Mouse (Mus musculus): ENCODE measurements around the gene Tcaf2.
A peak's percentile ranks its signal among the peaks of the same experiment; 100 is the strongest.

The Tcaf2 gene

DNA sequence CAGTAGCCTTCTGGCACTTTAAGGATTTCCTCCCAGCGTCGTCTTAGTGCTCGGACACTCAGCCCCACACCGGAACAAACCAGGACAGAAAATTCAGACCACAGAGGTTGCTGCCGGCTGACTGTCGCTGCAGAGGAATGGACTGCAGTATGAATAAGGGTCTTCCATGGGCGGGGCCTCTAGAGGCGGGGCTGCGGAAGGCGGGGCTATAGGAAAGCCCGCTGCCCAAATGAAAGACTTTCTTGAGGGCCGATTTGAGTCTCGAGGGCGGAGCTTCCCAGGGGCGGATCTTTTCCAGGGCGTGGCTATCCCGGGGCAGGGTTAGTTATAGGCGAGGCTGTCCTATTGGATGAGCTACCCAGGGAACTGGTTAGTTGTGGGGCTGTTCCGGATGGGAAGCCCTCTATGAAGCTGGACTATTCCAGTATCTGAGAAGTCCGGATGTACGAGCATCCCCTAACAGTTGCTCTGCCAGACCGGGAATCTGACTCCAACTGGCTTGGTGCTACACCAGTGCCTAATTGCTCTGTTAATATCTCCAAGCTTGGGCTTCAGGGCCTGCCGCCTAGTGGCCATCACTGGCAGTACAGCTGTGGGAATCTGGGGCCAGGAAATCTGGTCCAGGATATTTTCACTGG is at the start of gene Tcaf2:
Tcaf2 (minus strand) TSS at position 343 of the 638 bp plus-strand sequence.
- peak; percentile 69 for DNase-seq (ENCODE audit: low spot score)

DNA sequence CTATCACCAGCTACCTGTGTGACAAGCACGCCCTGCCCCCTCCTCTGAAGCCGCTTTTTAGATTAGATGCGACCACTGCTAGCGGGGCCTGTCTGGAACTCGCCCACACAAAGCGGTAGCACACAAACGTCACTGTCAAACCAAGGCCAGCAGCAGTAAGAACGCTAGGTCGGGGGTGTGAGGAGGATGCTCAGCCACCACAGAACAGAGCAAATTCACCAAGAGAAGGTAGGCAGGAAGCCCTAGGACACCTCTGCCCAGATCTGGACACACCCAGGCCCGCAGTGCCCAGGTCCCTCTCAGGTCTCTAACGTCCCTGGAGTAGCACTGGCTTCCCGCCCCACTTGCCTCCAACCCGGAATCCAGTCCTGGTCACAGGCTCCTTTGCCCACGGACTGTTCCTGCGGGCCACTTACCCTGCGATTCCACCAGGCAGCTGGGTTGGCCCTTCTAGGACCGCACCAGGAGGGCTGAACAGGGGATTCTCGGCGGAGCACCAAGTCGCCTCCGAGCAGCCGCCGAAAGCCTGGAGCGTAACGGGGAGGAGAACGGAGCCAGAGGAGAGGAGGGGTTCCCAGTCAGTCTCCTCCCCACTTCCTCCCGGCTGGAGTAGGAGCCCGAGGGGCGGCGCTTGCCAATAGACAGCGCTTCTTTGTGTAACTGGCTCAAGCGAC is 47.6 kb upstream of the Tcaf2 start:
- DNase-seq (ENCODE audit: low spot score) = peak; percentile 85

DNA sequence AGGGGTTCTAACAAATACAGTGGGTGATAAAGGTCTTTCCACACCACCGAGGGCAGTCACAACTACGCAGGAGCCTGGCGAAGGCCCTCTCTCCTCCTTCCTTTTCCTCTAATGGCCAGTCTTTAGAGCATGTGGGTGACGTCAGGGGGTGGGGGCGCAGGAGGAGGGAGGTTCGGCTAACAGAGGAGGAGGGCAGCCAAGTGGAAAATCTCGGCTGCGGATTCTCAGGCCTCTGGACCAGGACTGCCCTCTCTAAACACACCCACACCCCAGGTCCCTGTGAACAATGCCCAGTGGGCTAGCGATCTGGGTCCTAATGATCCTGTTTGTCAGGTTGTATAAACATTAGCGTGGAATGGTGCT is 47.1 kb upstream of the Tcaf2 start:
- peak; percentile 74 for DNase-seq (ENCODE audit: low spot score)

DNA sequence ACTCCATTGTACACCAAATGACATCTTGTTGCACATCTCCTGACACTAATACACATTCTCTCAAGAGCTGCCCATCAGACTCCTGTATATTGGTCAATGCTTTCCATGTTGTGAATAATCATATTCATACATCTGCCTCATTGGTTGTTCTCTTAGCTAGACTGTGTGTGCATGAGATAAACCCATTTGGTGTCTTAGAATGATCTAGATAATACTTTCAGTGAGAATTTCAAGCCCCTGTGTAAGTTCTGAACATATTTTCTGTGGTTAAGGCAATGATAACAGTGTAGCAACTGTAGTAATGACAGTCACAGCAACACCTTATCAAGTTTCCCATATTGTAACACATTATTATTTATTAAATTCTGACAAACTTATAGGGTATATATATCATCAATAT is 44.7 kb upstream of the Tcaf2 start:
- DNase-seq (ENCODE audit: low spot score) = no peak

DNA sequence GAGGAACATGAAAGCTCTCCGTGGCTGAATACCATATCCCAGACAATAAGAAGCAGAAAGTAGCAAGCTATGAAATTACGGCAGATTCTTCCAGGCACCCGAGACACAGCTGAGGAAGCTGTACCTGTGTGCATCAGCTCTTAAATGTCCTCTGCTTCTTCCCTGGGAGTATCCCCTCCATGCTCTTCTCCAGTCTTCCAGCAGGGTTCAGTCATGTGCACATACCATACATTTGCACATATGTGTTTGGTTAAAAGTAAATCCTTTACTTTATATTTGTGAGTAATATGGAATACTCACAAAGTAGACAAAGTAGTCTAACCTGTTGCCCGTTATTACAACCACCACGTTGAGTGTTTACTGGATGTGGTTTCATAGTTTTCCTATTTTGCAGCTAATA is 42.9 kb upstream of the Tcaf2 start:
- DNase-seq (ENCODE audit: low spot score) = no peak

DNA sequence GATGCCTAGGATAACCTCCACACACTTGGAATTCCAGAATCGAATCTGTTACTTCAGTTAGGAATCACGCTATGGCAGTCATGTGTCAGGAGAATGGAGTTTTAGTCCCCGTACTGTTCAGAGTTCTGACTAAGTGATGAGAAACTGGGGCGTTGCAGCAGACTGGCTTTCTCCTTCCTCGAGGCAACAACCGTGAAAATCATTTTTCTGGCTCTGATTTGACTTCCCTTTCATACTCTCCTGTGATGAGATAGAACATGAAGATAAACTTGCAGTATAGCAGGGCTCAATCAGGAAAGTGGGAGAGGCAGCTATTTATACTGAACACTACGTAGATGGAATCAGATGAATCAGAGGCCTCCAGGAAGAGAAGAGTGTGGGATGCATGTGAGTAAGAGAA is 35.0 kb upstream of the Tcaf2 start:
- DNase-seq (ENCODE audit: low spot score) = no peak

DNA sequence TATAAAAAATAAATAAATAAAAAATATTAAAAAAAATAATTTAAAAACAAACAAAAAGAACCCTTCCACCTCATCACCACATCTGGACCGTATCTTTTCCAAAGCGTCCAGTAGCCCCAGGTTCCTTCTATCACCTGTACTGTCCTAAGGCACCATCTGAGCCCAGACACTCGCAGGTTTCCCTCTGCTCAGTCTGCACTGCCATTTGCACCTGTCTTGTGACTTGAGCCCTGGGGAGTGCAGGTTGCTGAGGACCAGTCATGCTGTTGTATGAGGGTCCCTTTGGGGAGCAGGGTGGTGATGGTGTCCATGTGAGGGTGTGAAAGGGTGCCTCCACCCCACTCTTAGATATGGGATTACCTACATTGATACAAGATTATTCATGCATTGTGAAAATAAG is 31.0 kb upstream of the Tcaf2 start:
- DNase-seq (ENCODE audit: low spot score) = no peak

DNA sequence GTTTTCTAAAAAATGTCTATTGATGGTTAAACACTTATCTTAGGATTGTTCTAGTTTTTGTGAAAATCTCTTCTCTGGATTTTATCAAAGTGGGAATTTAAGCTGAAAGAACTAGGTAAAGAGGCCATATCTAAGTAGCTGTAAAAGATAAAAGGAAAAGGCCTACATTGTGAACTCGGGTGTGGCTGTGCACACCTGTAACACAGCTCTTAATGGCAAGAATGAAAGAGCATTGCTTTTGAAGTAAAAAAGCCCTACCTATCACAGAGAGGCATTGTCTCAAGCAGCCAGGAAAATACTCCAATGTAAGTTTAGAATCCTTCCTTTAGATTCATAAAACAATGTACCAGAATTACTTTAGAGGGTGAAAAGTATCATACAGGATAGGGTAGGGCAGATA is 26.7 kb upstream of the Tcaf2 start:
- DNase-seq (ENCODE audit: low spot score) = no peak

DNA sequence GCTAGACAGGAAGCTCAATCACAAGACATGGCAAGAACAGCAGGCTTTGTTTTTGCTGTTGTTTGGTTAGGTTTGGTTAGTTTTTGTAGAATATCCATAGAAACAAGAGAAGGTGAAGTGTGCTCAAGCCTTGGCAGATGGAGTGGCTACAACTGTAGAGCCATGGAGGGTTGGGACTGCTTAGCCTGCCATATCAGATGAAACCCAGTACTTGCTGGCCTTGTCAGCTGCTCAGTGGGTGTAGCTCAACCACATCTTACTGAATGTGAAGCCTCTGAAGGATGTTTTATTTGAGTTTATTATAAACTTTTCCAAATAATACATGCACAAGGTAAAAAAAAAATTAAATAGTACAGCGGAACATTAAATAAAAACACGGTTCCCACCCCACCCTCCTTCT is 22.7 kb upstream of the Tcaf2 start:
- DNase-seq (ENCODE audit: low spot score) = no peak

DNA sequence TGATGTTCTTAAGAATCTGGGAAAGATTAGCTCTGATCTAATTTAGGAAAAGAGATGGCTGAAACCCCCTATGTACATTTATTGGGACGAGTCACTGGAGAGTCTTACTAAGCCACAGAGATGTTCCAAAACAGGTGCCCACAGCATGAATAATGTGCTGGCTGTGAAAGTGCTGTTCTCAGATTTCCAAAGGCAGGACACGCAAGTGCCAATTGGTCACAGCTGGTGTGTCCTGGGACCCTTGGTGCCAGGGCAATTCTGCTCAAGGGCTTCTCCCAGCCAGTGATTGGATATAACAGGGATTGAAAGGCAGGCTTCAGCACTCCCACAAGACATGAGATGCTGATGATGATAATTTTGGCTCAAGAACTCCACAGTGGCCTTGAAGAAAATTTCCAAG is 16.7 kb upstream of the Tcaf2 start:
- no peak for DNase-seq (ENCODE audit: low spot score)

DNA sequence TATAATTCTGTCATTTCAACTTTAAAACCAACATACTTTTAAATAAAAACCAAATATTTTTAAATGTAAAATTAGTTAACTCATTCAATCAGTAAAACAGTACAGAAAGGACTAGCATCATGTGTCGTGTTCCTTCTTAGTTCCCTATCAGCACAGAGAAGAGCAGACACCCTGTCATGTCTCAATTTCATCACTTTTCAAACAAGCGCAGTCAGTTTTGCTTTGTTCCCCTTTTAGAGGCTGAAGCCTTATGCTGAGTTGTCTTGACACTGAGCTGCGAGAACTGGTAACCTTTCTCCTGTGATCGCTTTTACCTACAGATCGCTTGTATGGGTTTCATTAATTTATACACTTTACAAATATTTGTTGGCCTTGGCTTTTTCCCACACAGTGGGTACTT is 10.7 kb downstream of the Tcaf2 start:
- no peak for DNase-seq (ENCODE audit: low spot score)

DNA sequence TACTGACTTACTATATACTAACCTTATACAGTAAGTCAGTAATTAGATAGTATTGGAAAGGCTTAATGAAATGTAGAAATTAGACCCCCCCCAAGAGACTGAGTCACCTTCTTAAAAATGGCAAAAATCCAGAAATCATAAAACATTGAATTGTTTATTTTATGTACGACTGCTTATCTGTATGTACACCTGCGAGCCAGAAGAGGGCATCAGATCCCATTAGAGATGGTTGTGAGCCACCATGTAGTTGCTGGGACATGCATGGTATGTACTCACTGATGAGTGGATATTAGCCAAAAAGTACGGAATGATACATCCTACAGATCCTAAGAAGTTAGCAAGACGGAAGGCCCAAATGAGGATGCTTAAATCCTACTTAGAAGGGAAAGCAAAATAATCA is 13.7 kb downstream of the Tcaf2 start:
- no peak for DNase-seq (ENCODE audit: low spot score)

DNA sequence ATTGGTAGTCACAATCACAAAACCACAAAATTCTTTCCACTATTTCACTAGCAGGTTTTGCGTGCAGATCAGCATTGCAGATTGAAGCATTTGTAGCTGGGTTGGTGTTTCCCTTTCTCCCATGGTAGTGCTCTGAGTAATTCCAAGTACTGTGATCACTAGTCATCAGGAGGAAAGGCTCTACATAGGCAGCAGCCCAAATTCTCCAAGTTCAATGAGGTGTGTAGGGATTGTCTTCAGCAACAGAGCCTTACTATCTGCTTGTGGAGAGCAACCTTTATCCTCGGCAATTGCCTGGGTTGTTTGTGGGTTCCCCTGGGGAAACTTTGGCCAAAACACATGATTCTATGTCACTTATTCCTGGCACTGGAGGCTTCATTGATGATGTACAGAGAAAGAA is 28.1 kb downstream of the Tcaf2 start:
- no peak for DNase-seq (ENCODE audit: low spot score)

DNA sequence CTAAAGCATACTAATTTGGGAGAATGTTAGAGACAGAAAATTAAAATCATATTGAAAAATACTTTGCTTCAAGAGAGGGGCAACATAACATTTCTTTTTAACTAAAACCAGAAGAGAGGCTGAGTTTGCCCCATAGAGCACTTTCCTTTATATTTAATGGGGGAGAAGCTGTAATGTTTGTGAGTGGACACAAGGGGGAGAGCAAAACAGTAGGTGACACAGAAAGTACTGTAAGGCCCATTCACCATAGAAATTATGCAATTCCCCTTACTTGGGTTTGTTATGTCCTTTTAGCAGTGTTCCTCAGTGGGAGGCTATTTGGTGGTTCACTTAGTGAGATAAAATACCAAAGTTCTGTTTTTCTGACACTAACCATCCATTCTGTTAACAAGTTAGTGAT is 32.8 kb downstream of the Tcaf2 start:
- peak; percentile 6 for DNase-seq (ENCODE audit: low spot score)

DNA sequence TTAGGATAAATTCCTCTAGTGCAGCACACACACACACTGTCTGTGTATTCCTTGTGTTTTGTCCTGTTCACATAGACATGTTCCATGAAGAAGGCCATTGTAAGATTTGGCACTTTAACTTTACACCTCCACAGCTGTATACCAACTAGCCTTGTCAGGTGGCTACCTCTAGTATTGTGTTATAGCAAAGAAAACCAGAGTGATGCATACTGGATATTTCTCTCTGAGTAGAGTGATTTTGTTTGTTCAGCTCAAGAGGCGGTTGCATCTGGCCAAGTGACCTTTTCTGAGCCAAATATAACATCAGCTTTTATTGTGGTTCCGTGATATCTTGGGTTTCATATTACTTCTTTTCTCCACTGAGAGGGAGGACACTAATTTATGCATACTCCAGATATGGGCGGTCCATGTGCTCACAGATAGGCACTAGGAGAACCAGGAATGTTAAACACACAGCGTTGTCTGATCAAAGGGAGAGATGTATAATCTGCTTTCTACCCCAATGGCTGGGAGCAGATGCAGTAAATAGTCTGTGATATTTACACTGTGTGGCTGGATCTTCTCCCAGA is 34.0 kb downstream of the Tcaf2 start:
- DNase-seq (ENCODE audit: low spot score) = no peak

DNA sequence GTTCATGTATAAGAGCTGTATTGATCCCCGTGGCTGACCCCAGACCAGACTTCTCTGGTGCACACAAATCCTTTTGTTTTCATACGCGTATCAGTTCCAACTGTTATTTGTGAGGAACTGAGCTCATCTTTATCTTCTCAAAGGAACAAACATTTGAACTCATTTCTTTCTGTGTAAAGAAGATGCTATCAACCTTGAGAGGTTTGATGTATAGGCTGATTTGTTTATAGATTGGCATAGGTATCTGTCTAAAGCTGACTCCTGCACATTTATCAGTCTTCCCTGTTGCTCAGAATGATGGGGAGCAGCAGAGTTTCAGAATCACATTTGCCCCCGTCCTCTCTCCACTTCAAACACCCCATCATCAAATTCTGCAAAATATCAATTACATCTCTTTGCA is 47.5 kb downstream of the Tcaf2 start, which contains the start of gene Tcaf3:
Tcaf3 (minus strand) TSS at position 101 of the 400 bp plus-strand sequence.
- no peak for DNase-seq (ENCODE audit: low spot score)

DNA sequence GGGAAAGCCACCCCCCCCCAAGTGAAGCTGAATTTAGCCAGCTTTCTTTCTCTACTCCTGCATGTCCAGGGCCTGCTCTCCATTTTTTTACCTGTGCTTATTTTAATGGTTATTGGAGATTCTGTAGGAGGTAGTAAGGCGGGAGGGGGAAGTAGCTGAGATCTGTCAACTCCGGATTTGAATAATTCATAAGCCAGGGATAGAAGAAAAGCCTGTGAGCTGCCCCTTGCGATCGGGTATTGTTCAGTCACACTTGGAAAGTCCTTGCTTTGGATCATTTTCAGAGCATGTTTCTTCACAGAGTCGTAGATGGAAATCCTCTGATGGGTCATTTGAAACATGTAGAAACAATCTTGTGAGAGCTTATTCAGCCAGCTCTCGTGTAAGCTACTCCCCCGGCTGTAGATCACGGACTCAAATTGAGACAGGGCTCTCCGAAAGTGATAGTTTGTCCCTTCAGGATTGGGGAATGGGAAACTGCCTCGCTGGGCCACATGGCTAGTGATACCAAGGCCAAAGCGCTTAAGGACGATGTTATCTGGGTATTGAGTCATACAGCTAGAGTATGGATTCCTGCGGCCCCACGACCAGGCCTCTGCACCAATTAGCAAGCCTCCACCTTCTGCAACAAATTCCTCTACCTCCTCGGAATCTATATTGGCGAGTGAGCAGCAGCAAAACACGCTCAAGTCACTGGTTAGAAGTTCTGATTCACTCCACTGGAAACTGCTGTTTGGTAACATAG is 51.7 kb downstream of the Tcaf2 start:
- DNase-seq (ENCODE audit: low spot score) = no peak

DNA sequence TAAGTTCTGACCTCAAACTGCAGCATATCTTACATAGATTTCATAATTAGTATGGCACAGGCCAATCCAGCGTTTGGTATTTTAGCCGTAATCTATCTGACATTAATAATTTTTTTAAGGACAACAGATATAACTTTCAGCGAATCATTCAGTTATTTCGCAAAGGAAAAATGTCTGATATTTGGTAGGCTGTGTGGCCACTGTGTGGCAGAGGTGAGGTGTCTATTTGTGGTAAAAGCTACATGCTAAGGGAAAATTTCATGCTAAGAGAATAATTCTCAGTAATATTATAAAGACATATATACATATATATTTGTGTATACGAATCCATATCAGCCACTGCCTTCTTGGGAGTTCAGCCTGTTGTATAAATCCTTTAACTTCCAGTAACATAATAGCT is 58.5 kb downstream of the Tcaf2 start:
- DNase-seq (ENCODE audit: low spot score) = no peak

DNA sequence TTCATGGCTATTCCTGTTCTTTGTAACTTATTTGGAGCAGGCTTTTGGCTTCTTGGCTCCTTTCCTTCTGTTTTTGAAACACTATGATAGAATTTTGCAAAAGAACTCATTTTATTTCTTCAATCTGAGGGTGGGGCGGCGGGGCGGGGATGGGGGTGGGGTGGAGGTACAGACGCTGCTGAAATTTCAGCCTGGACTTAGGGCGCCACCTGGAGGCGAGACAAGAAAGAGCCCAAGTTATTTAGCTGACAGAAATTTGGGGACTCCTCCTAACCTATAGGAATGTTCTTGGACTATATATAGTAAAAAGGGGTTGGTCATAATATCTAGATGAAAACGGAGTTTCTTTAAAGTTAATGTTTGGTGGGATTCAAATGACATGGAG is 61.6 kb downstream of the Tcaf2 start:
- DNase-seq (ENCODE audit: low spot score) = peak; percentile 34

DNA sequence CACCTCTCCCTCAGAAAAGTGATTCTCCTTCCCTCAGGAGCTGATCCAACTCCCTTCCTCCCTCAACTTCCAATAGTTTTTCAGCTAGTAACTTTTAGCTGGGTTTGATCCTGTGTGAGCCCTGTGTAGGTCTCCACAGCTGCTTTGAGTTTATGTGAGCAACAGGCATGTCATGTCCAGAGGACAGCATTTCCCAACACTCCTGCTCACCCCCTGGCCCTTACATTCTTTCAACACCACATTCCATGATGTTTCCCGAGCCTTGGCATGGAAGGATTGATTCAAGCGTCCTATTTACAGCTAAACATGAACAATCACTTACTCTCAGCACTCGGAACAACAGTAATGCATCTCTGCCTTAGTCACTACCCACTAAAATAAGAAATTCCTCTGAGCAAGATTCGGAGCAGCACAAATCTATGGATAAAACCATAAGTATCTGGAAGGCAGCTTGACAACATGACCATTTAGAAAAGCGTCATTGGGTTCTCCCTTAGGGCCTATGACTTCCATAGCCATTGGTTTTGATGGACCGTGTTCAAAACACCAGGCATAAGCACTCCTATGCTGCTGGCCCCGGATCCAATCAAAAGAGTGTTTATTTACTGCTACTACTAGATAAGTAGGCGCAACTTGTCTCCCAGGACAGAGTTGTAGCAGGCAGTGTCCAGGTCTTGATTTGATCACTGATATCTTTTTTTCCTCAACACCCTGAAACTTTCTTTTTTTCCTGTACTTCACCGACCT is 62.1 kb downstream of the Tcaf2 start:
- no peak for DNase-seq (ENCODE audit: low spot score)

DNA sequence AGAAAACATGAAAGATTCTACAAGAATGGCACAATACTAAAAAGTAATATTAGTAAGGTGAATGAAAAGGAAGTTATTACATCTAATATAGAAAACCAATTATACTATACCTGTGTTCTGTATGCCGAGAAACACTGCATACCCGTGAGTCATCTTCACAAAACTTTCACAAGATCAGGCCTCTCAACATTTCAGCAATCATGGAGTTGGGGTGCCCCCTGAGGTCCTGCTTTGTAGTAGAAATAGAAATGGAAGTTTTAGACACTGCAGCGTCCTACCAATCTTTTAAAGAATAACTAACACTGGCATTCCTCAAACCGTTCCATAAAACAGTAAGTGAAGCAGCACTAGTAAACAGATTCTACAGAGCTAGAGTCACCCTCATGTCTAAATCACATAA is 66.4 kb downstream of the Tcaf2 start:
- no peak for DNase-seq (ENCODE audit: low spot score)

DNA sequence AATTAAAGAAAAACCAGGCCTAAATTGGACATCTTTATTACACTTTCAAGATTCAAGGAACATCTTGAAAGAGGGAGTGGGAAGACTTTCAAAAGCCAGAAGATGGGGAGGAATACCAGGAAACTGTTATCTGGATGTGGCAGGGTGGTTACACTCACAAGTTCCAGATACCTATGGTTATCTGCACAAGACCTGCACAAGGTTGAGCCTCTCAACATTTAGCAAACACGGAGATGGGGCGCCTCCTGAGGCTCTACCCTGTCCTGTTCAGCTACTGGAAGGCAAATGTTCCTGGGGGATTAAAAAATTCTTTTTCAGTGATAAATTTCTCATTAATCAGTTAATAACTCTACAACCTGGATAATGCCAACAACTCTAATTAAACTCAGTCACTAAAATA is 67.6 kb downstream of the Tcaf2 start:
- DNase-seq (ENCODE audit: low spot score) = no peak
